In genomic region chr14:48144330-48144729, GRCm38 (mm10) we compare ENCODE assay signal across 25 mouse cellular contexts. TPM values are rescaled to one million over a fixed set of nuclear protein-coding genes. Genes with fewer than 3 reads are reported as not detected.
DNase-seq lines count a peak whose midpoint lies in the region; ATAC-seq lines count a peak whose summit lies in the region.
"Had no signal": no experiment of that assay in that cellular context is flagged by ENCODE, and none has a peak within 500 bp of the region (broad histone marks: within the 10 kb centered on the region; RNA-seq: fewer than 3 reads in every experiment).

No protein-coding gene starts in this region.

- H3K4me3 ChIP-seq in lung, embryonic 16.5 days (ENCODE audit: low read length) = no peak overlapping the region
- H3K4me3 ChIP-seq: forebrain, embryonic 10.5 days; forebrain, embryonic 13.5 days; heart, embryonic 12.5 days; heart, embryonic 15.5 days; hindbrain, embryonic 10.5 days; hindbrain, embryonic 13.5 days had no signal

- no peak overlapping the region for H3K4me2 ChIP-seq in lung, embryonic 16.5 days (ENCODE audit: low read depth, low read length)
- H3K4me2 ChIP-seq: forebrain, embryonic 13.5 days; heart, embryonic 15.5 days; hindbrain, embryonic 13.5 days had no signal

- 61% methylated on average over 17 of the region's 17 CpGs for WGBS in lung, embryonic 16.5 days

- H3K9ac ChIP-seq in lung, embryonic 16.5 days (ENCODE audit: low read length) = no peak overlapping the region
- H3K9ac ChIP-seq: forebrain, embryonic 13.5 days; heart, embryonic 12.5 days; heart, embryonic 15.5 days; hindbrain, embryonic 13.5 days had no signal

- no peak for ATAC-seq in cerebellum, adult (ENCODE audit: insufficient number of reproducible peaks, low FRiP score, low TSS enrichment)
- ATAC-seq in lung, embryonic 16.5 days (ENCODE audit: low read depth) = peak; percentile 23; the same call in 1 of the 2 replicates
- ATAC-seq: CD4-positive, CD25-positive, alpha-beta regulatory T cell, adult 4 months; forebrain, embryonic 13.5 days; forebrain, embryonic 16.5 days; hindbrain, embryonic 16.5 days had no signal

- no peaks in the 10 kb centered on the region; the same call in none of the 2 replicates for H3K4me1 ChIP-seq in lung, embryonic 16.5 days (replicated peaks; ENCODE audit: control insufficient read depth, insufficient read depth, low read length)

- H3K27ac ChIP-seq in lung, embryonic 16.5 days (ENCODE audit: low read length) = no peak overlapping the region
- H3K27ac ChIP-seq: forebrain, embryonic 13.5 days; heart, embryonic 15.5 days; hindbrain, embryonic 13.5 days had no signal

- no peaks in the 10 kb centered on the region for H3K27me3 ChIP-seq in lung, embryonic 16.5 days (ENCODE audit: control insufficient read depth, insufficient read depth, low read depth, low read length)
- H3K27me3 ChIP-seq: forebrain, embryonic 13.5 days; hindbrain, embryonic 13.5 days had no signal

- H3K9me3 ChIP-seq in lung, embryonic 16.5 days (ENCODE audit: control insufficient read depth, low read length) = no peaks in the 10 kb centered on the region
- H3K9me3 ChIP-seq: forebrain, embryonic 10.5 days; forebrain, embryonic 13.5 days; heart, embryonic 12.5 days; heart, embryonic 15.5 days; hindbrain, embryonic 10.5 days; hindbrain, embryonic 13.5 days had no signal

- DNase-seq in cerebellum, postnatal 25 days = peak; percentile 57 to 68
- DNase-seq in lung, postnatal 14 days = no peak
- peak; percentile 49 for DNase-seq in ovary, postnatal 36 days (ENCODE audit: low spot score)
- DNase-seq in ovary, postnatal 14 days (ENCODE audit: low spot score) = no peak
- peak; percentile 45 for DNase-seq in brain, adult 2 months (ENCODE audit: low read depth, low spot score)
- DNase-seq in embryo, embryonic 9.5 days (ENCODE audit: extremely low spot score) = no peak
- DNase-seq: adrenal gland, adult 2 months; adrenal gland, postnatal 14 days; cerebellum, adult 8-10 months; embryo, embryonic 11 days; gastrocnemius, postnatal 25 days; heart, adult 18-20 months; heart, postnatal 10 days; heart, postnatal 36 days had no signal

- H3K36me3 ChIP-seq in lung, embryonic 16.5 days (ENCODE audit: control insufficient read depth, insufficient read depth, low read length) = no peaks in the 10 kb centered on the region
- H3K36me3 ChIP-seq: forebrain, embryonic 10.5 days; heart, embryonic 12.5 days; heart, embryonic 15.5 days; hindbrain, embryonic 13.5 days had no signal

RNA-seq across cellular contexts. Expression of gene Peli2, which starts 23.7 kb away (rescaled TPM):
- 15.3 and 15.8 TPM in 2 replicates for polyA plus RNA-seq in lung, embryonic 16.5 days (2015; fragmentation: Nextera tagmentation; extraction: Ambion mirVana)

Comparison
In these comparisons a context has a peak if more than half of its experiments do, and no peak if none do; other contexts are left out.
1. DNase-seq: peak in cerebellum, postnatal 25 days (2 of 2), ovary, postnatal 36 days (single experiment) and brain, adult 2 months (single experiment); none in lung, postnatal 14 days (single experiment), ovary, postnatal 14 days (single experiment) and embryo, embryonic 9.5 days (single experiment).